Mouse (Mus musculus): Measurements from ENCODE around the gene Cd209c. TPM values are rescaled to one million over a fixed set of nuclear protein-coding genes. Genes with fewer than 3 reads are reported as not detected.

Cd209c gene
- 0.23 and 0.62 TPM in 2 replicates for polyA plus RNA-seq (2014; fragmentation: Nextera tagmentation; extraction: Ambion mirVana)

GRCm38 (mm10) chr8:3954646-3955045 is at the start of gene Cd209c:
Gene Cd209c, minus strand, starts transcription at chr8:3954746.
- H3K9me3 ChIP-seq (replicated peaks; ENCODE audit: control insufficient read depth, low read length) = no peaks in the 10 kb centered on the region
- WGBS (ENCODE audit: insufficient replicate concordance) = 71% methylated on average over 1 of the region's 1 CpGs
- H3K36me3 ChIP-seq (ENCODE audit: control insufficient read depth, insufficient read depth, low read length) = no peaks in the 10 kb centered on the region
- H3K9ac ChIP-seq (ENCODE audit: low read depth, low read length) = no peak within 1 kb of the TSS
- no peaks in the 10 kb centered on the region for H3K4me1 ChIP-seq (ENCODE audit: control insufficient read depth, insufficient read depth, low read length)
- no peak within 1 kb of the TSS for H3K4me2 ChIP-seq
- H3K27me3 ChIP-seq (ENCODE audit: control insufficient read depth, insufficient read depth, low read length) = no peaks in the 10 kb centered on the region
- H3K27ac ChIP-seq (ENCODE audit: low read depth, low read length) = no peak within 1 kb of the TSS
- ATAC-seq (replicated peaks; ENCODE audit: insufficient number of reproducible peaks, low FRiP score, low TSS enrichment) = no peak
- H3K4me3 ChIP-seq (ENCODE audit: low read depth, low read length) = no peak within 1 kb of the TSS

- H3K4me1 ChIP-seq (ENCODE audit: control insufficient read depth, insufficient read depth, low read length) = no peaks in the 10 kb centered on the region
- ATAC-seq (replicated peaks; ENCODE audit: insufficient number of reproducible peaks, low FRiP score, low TSS enrichment) = no peak
- peak overlapping the region; percentile 39 for H3K4me2 ChIP-seq
- H3K36me3 ChIP-seq (ENCODE audit: control insufficient read depth, insufficient read depth, low read length) = no peaks in the 10 kb centered on the region
- 24% methylated on average over 42 of the region's 42 CpGs for WGBS (ENCODE audit: insufficient replicate concordance)
- H3K9me3 ChIP-seq (replicated peaks; ENCODE audit: control insufficient read depth, low read length) = no peaks in the 10 kb centered on the region; the same call in 1 of the 2 replicates
- no peaks in the 10 kb centered on the region for H3K27me3 ChIP-seq (ENCODE audit: control insufficient read depth, insufficient read depth, low read length)
- H3K4me3 ChIP-seq (ENCODE audit: low read depth, low read length) = peak overlapping the region; percentile 22; the same call in 1 of the 2 replicates
- H3K9ac ChIP-seq (ENCODE audit: low read depth, low read length) = no peak overlapping the region
- no peak overlapping the region for H3K27ac ChIP-seq (ENCODE audit: low read depth, low read length)
These were observed 39.7 kb upstream of the Cd209c start for GRCm38 (mm10) chr8:3994219-3994618.

GRCm38 (mm10) chr8:3956037-3956436 is 1.5 kb upstream of the Cd209c start:
- no peak overlapping the region for H3K27ac ChIP-seq (ENCODE audit: low read depth, low read length)
- no peak overlapping the region for H3K9ac ChIP-seq (ENCODE audit: low read depth, low read length)
- WGBS (ENCODE audit: insufficient replicate concordance) = 59% methylated on average over 1 of the region's 1 CpGs
- H3K36me3 ChIP-seq (ENCODE audit: control insufficient read depth, insufficient read depth, low read length) = no peaks in the 10 kb centered on the region
- ATAC-seq (replicated peaks; ENCODE audit: insufficient number of reproducible peaks, low FRiP score, low TSS enrichment) = no peak
- no peaks in the 10 kb centered on the region for H3K27me3 ChIP-seq (ENCODE audit: control insufficient read depth, insufficient read depth, low read length)
- H3K9me3 ChIP-seq (replicated peaks; ENCODE audit: control insufficient read depth, low read length) = no peaks in the 10 kb centered on the region
- H3K4me2 ChIP-seq = no peak overlapping the region
- H3K4me3 ChIP-seq (ENCODE audit: low read depth, low read length) = no peak overlapping the region
- no peaks in the 10 kb centered on the region for H3K4me1 ChIP-seq (ENCODE audit: control insufficient read depth, insufficient read depth, low read length)

- Histone ChIP-seq H3K4me1 (ENCODE audit: control insufficient read depth, insufficient read depth, low read length) (no peaks in the 10 kb centered on the region), H3K36me3 (ENCODE audit: control insufficient read depth, insufficient read depth, low read length) (no peaks in the 10 kb centered on the region)
These were observed 14.5 kb downstream of the Cd209c start for GRCm38 (mm10) chr8:3940023-3940422.

GRCm38 (mm10) chr8:3926744-3927143 is 27.8 kb downstream of the Cd209c start, which contains the start of gene Cd209b:
Gene Cd209b, minus strand, starts transcription at chr8:3926844.
- WGBS (ENCODE audit: insufficient replicate concordance) = 79% methylated on average over 3 of the region's 3 CpGs
- Histone ChIP-seq H3K4me1 (ENCODE audit: control insufficient read depth, insufficient read depth, low read length) (no peaks in the 10 kb centered on the region), H3K9me3 (replicated peaks; ENCODE audit: control insufficient read depth, low read length) (peaks cover 4% of the 10 kb centered on the region), H3K4me3 (ENCODE audit: low read depth, low read length) (no peak within 1 kb of the TSS), H3K9ac (ENCODE audit: low read depth, low read length) (no peak within 1 kb of the TSS), H3K27ac (ENCODE audit: low read depth, low read length) (no peak within 1 kb of the TSS), H3K4me2 (no peak within 1 kb of the TSS), H3K36me3 (ENCODE audit: control insufficient read depth, insufficient read depth, low read length) (no peaks in the 10 kb centered on the region), H3K27me3 (ENCODE audit: control insufficient read depth, insufficient read depth, low read length) (no peaks in the 10 kb centered on the region)
- ATAC-seq (replicated peaks; ENCODE audit: insufficient number of reproducible peaks, low FRiP score, low TSS enrichment) = no peak

More at GRCm38 (mm10) chr8:3940023-3940422, 14.5 kb downstream of the Cd209c start:
- Histone ChIP-seq H3K27me3 (ENCODE audit: control insufficient read depth, insufficient read depth, low read length) (no peaks in the 10 kb centered on the region), H3K4me3 (ENCODE audit: low read depth, low read length) (no peak overlapping the region), H3K4me2 (no peak overlapping the region), H3K27ac (ENCODE audit: low read depth, low read length) (no peak overlapping the region), H3K9me3 (replicated peaks; ENCODE audit: control insufficient read depth, low read length) (peaks cover 5% of the 10 kb centered on the region), H3K9ac (ENCODE audit: low read depth, low read length) (no peak overlapping the region)
- no peak for ATAC-seq (replicated peaks; ENCODE audit: insufficient number of reproducible peaks, low FRiP score, low TSS enrichment)
- 78% methylated on average over 3 of the region's 3 CpGs for WGBS (ENCODE audit: insufficient replicate concordance)

Other genes starting within 250 kb of the Cd209c start
- gene Clec4g, start 234.1 kb downstream of the Cd209c start, polyA plus RNA-seq (2014; fragmentation: Nextera tagmentation; extraction: Ambion mirVana) = 4.1 and 4.6 TPM in 2 replicates
- not detected in 2 replicates for gene Cd209a, start 205.8 kb downstream of the Cd209c start, polyA plus RNA-seq (2014; fragmentation: Nextera tagmentation; extraction: Ambion mirVana)
- gene Cd209e, start 100.4 kb downstream of the Cd209c start, polyA plus RNA-seq (2014; fragmentation: Nextera tagmentation; extraction: Ambion mirVana) = not detected in 2 replicates
- not detected in 2 replicates for gene Cd209d, start 76.2 kb downstream of the Cd209c start, polyA plus RNA-seq (2014; fragmentation: Nextera tagmentation; extraction: Ambion mirVana)
- gene Cd209b, start 27.9 kb downstream of the Cd209c start, polyA plus RNA-seq (2014; fragmentation: Nextera tagmentation; extraction: Ambion mirVana) = not detected in 2 replicates
- not detected in 2 replicates for gene Cd209f, start 151.1 kb upstream of the Cd209c start, polyA plus RNA-seq (2014; fragmentation: Nextera tagmentation; extraction: Ambion mirVana)
- gene Cd209g, start 179.4 kb upstream of the Cd209c start, polyA plus RNA-seq (2014; fragmentation: Nextera tagmentation; extraction: Ambion mirVana) = not detected in 2 replicates
- 10.3 and 12.7 TPM in 2 replicates for gene Evi5l, start 211.8 kb upstream of the Cd209c start, polyA plus RNA-seq (2014; fragmentation: Nextera tagmentation; extraction: Ambion mirVana)